Mouse (Mus musculus) layer of hippocampus, postnatal 14 days (tissue): ENCODE measurements around the gene Zwilch. TPM values are rescaled to one million over a fixed set of nuclear protein-coding genes. Genes with fewer than 3 reads are reported as not detected.
"Not testable (repeated sequence)": the region's sequence is repeated elsewhere in the genome, so short reads cannot be mapped to it uniquely, and the experiment has no call there.

Source experiments
- DNase-seq, 2 experiments: peaks; one replicate each; pipeline ENCODE4 v3.0.0; 2021 to 2022; ENCODE audit warnings: low spot score in 2 of 2, mixed read lengths in 1 of 2
- long read RNA-seq, 2 experiments: library from polyadenylated mRNA; stranded (forward); transcript quantifications; one replicate each; pipeline ENCODE4 v2.0.0; 2021
- total RNA-seq, 2 experiments: library from RNA; stranded (reverse); gene quantifications; 2 replicates each; pipeline ENCODE4 v1.2.3; 2021

Gene Zwilch
- total RNA-seq: 1 to 10 TPM; 4.8 to 6.2 TPM
- long read RNA-seq, experiment 1: 0 reads
- long read RNA-seq, experiment 2, partial matches to known transcripts: 0 of 1 reads
- long read RNA-seq, experiment 2, other reads (novel, unspliced or antisense): 0 of 1 reads

- DNase-seq: peak; percentile 85 to 86
Observed at GRCm38 (mm10) chr9:64172816-64173665, at the start of gene Zwilch, which contains the start of gene Rpl4. Zwilch (minus strand) TSS chr9:64173104. Rpl4 (plus strand) TSS chr9:64173375.

- DNase-seq: no peak
Observed at GRCm38 (mm10) chr9:64222098-64222497, 49.2 kb upstream of the Zwilch start.

GRCm38 (mm10) chr9:64221480-64221879 lies 48.6 kb upstream of the Zwilch start:
- DNase-seq: peak in 1 of 2 experiments; percentile 33

- no peak for DNase-seq
Observed at GRCm38 (mm10) chr9:64220603-64221002, 47.7 kb upstream of the Zwilch start.

GRCm38 (mm10) chr9:64219772-64220420 lies 47.0 kb upstream of the Zwilch start:
- DNase-seq: no peak

- DNase-seq: no peak
Observed at GRCm38 (mm10) chr9:64219305-64219704, 46.4 kb upstream of the Zwilch start.

GRCm38 (mm10) chr9:64217887-64218286 lies 45.0 kb upstream of the Zwilch start:
- DNase-seq: no peak

GRCm38 (mm10) chr9:64216641-64217040 lies 43.7 kb upstream of the Zwilch start:
- no peak for DNase-seq

GRCm38 (mm10) chr9:64216090-64216489 lies 43.2 kb upstream of the Zwilch start:
- no peak for DNase-seq

GRCm38 (mm10) chr9:64214452-64214851 lies 41.5 kb upstream of the Zwilch start:
- no peak for DNase-seq

- DNase-seq: no peak
Observed at GRCm38 (mm10) chr9:64207509-64208084, 34.7 kb upstream of the Zwilch start.

GRCm38 (mm10) chr9:64202866-64203265 lies 30.0 kb upstream of the Zwilch start:
- DNase-seq: no peak

- no peak for DNase-seq
Observed at GRCm38 (mm10) chr9:64202331-64202730, 29.4 kb upstream of the Zwilch start.

- no peak for DNase-seq
Observed at GRCm38 (mm10) chr9:64199897-64200296, 27.0 kb upstream of the Zwilch start.

- DNase-seq: not testable (repeated sequence)
Observed at GRCm38 (mm10) chr9:64198763-64199418, 26.0 kb upstream of the Zwilch start.

- DNase-seq: no peak
Observed at GRCm38 (mm10) chr9:64198068-64198762, 25.3 kb upstream of the Zwilch start.

GRCm38 (mm10) chr9:64197524-64197923 lies 24.6 kb upstream of the Zwilch start:
- DNase-seq: no peak

- peak; percentile 36 to 58 for DNase-seq
Observed at GRCm38 (mm10) chr9:64195554-64195953, 22.6 kb upstream of the Zwilch start.

- no peak for DNase-seq
Observed at GRCm38 (mm10) chr9:64193879-64194278, 21.0 kb upstream of the Zwilch start.

- no peak for DNase-seq
Observed at GRCm38 (mm10) chr9:64184166-64184840, 11.4 kb upstream of the Zwilch start.
